ENCODE assay signal across 8 mouse cellular contexts in the genomic region with DNA sequence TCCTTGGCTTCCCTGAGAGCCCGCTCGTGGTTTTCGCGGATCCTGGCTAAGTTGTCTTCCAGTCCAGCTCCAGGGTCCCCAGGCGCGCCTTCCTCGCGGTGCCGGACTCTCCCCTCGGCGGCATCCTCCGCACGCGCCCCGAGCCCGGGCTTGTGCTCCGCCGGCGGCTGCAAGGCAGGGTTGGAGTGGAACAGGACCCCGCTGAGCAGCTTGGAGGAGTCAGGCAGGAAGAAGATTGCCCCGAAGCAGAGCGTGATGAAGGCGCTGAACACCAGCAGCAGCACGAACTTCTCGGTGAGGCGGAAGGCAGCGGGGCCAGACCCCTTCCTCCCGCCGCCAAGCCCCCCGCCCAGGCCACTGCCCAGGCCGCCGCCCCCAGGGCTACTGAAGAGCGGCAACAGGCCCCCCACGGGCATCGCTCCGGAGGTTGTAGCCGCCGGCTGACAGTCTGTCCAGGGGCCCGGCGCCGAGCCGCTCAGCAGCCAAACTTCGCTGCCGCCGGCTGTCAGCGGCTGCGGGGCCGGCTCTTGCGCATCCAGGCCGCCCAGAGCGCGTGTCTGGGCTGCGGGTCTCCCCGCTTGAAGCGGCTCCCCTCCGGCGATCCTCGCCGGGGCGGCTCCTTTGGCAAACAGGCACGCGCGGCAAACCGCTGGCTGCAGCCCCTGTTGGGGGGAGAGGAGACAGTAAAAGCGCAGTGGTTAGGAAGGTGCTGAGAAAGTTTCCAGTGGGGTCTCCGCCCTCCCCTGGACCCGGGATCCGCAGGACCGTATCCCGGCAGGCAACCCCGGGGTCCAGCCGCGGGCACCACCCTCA. TPM values are rescaled to one million over a fixed set of nuclear protein-coding genes. Genes with fewer than 3 reads are reported as not detected.
DNase-seq lines count a peak whose midpoint lies in the region; ATAC-seq and TF ChIP-seq lines count a peak whose summit lies in the region.

No protein-coding gene starts in this region.

- DNase-seq in left cerebral cortex, adult 2 months (ENCODE audit: extremely low spot score in 1 of 2, low spot score in 2 of 2), result peak; percentile 34 to 48
- no peak for DNase-seq in left cerebral cortex, adult 8-10 months (ENCODE audit: low spot score in 2 of 2)
- DNase-seq in c-Kit-positive CD71-negative TER-119-negative erythroid progenitor cells, embryonic 14.5 days (ENCODE audit: low read depth), result peak; percentile 13
- peak; percentile 29 for DNase-seq in forelimb bud, embryonic 11.5 days (ENCODE audit: low read depth, low spot score)
- DNase-seq in induced T-regulatory cell, adult 2 months (ENCODE audit: low read depth), result peak; percentile 69
- DNase-seq in ovary, postnatal 14 days (ENCODE audit: low spot score), result peak; percentile 21
- peak; percentile 37 for DNase-seq in urinary bladder, adult 2 months (ENCODE audit: low spot score)

- H3K4me1 ChIP-seq in lung, embryonic 15.5 days, result peaks cover 15% of the 10 kb centered on the region

- H3K4me2 ChIP-seq in lung, embryonic 15.5 days, result peak overlapping the region; percentile 100

- peak overlapping the region; percentile 82 for H3K4me3 ChIP-seq in left cerebral cortex, adult 2 months
- peak overlapping the region; percentile 67 for H3K4me3 ChIP-seq in lung, embryonic 15.5 days

- WGBS in lung, embryonic 15.5 days, result under 1% methylated on average over 73 of the region's 73 CpGs

- peak overlapping the region; percentile 63 for H3K27ac ChIP-seq in left cerebral cortex, adult 2 months
- no peak overlapping the region for H3K27ac ChIP-seq in lung, embryonic 15.5 days

- no peaks in the 10 kb centered on the region for H3K27me3 ChIP-seq in lung, embryonic 15.5 days

- peak; percentile 60 for ATAC-seq in lung, embryonic 15.5 days (ENCODE audit: borderline replicate concordance, extremely low read depth, low FRiP score, low TSS enrichment)

- TF ChIP-seq CTCF in left cerebral cortex, adult 2 months (IDR thresholded peaks at IDR 0.05), result no peak

- intact Hi-C loops in left cerebral cortex, adult 2 months (cut with DNase I), result loop anchor here (5.0 to 10.0 kb wide), 4 partner anchors 213 to 1910 kb away; no protein-coding TSS in a partner anchor

- H3K9ac ChIP-seq in lung, embryonic 15.5 days, result peak overlapping the region; percentile 61

- H3K9me3 ChIP-seq in lung, embryonic 15.5 days, result no peaks in the 10 kb centered on the region

- H3K36me3 ChIP-seq in lung, embryonic 15.5 days, result no peaks in the 10 kb centered on the region

RNA-seq across cellular contexts. Expression of gene Man1a, which starts 1.6 kb away (rescaled TPM):
- total RNA-seq in left cerebral cortex, adult 2 months (2021), result 10 to 100 TPM; 24.8 to 27.3 TPM
- total RNA-seq in left cerebral cortex, adult 8-10 months (2022), result 10 to 100 TPM; 28.0 to 28.9 (median 28.7) TPM
- 2.9 and 4.1 TPM in 2 replicates for polyA plus RNA-seq in lung, embryonic 15.5 days (2015; fragmentation: Nextera tagmentation; extraction: Ambion mirVana)
- 48.9 and 50.9 TPM in 2 replicates for polyA plus RNA-seq in urinary bladder, adult 2 months (2012; rRNA removed)

Comparison
In these comparisons a context has a peak if more than half of its experiments do, and no peak if none do; other contexts are left out.
1. DNase-seq: peak in left cerebral cortex, adult 2 months (2 of 2), c-Kit-positive CD71-negative TER-119-negative erythroid progenitor cells, embryonic 14.5 days (single experiment), forelimb bud, embryonic 11.5 days (single experiment), induced T-regulatory cell, adult 2 months (single experiment), ovary, postnatal 14 days (single experiment) and urinary bladder, adult 2 months (single experiment); none in left cerebral cortex, adult 8-10 months (0 of 2).